Mouse (Mus musculus) forebrain, embryonic 15.5 days (tissue): ENCODE measurements around the gene Dock1. TPM values are rescaled to one million over a fixed set of nuclear protein-coding genes. Genes with fewer than 3 reads are reported as not detected.

ENCODE experiments used
- ATAC-seq: fragments of 200-750 bp; cut with Nextera tagmentation; replicated peaks from 2 replicates; pipeline ENCODE4 v1.8.0; 2017; ENCODE audit warnings: mild to moderate bottlenecking, moderate TSS enrichment, moderate library complexity
- H3K27ac ChIP-seq: fragments of 300-500 bp; sonication (generic); replicated peaks from 2 replicates; pipeline ENCODE4 v1.5.1; 2015; ENCODE audit warnings: mild to moderate bottlenecking, inconsistent platforms
- H3K27me3 ChIP-seq: fragments of 300-500 bp; sonication (generic); 2 replicates; pipeline ENCODE4 v1.6.1; 2015; ENCODE audit warnings: inconsistent platforms
- H3K36me3 ChIP-seq: fragments of 300-500 bp; sonication (generic); 2 replicates; pipeline ENCODE4 v1.6.1; 2015; ENCODE audit warnings: mild to moderate bottlenecking, inconsistent platforms
- H3K4me1 ChIP-seq: fragments of 300-500 bp; sonication (generic); 2 replicates; pipeline ENCODE4 v1.6.1; 2015; ENCODE audit warnings: inconsistent platforms
- H3K4me2 ChIP-seq: fragments of 300-500 bp; sonication (generic); replicated peaks from 2 replicates; pipeline ENCODE4 v1.6.1; 2015; ENCODE audit warnings: mild to moderate bottlenecking, inconsistent platforms
- H3K4me3 ChIP-seq: fragments of 300-500 bp; sonication (generic); 2 replicates; pipeline ENCODE4 v1.5.1; 2015; ENCODE audit warnings: mild to moderate bottlenecking, inconsistent platforms
- H3K9ac ChIP-seq: fragments of 300-500 bp; sonication (generic); replicated peaks from 2 replicates; pipeline ENCODE4 v1.6.1; 2015; ENCODE audit warnings: mild to moderate bottlenecking, inconsistent platforms
- H3K9me3 ChIP-seq: fragments of 300-500 bp; sonication (generic); 2 replicates; pipeline ENCODE4 v1.6.1; 2016; ENCODE audit warnings: inconsistent platforms
- WGBS: fragments of 180-500 bp; shearing (Covaris S2); methylation state at CpG from one replicate; pipeline ENCODE4 v1.1.7; 2015; ENCODE audit warnings: mixed read lengths; 5-methylcytosine and 5-hydroxymethylcytosine counted together
- polyA plus RNA-seq: library from polyadenylated mRNA; unstranded; fragments of >200 nt; fragmentation: Nextera tagmentation; extraction: Ambion mirVana; gene quantifications from 2 replicates; pipeline ENCODE4 v1.2.1, GENCODE M21; 2015

Gene Dock1
- 7.7 and 9.6 TPM in 2 replicates for polyA plus RNA-seq

GRCm38 (mm10) chr7:134670312-134671002, at the start of gene Dock1:
Dock1 (plus strand) TSS chr7:134670654.
- Histone ChIP-seq H3K9me3 (no peaks in the 10 kb centered on the region), H3K4me2 (peak within 1 kb of the TSS; percentile 99), H3K9ac (peak within 1 kb of the TSS; percentile 60), H3K27me3 (no peaks in the 10 kb centered on the region), H3K27ac (peak within 1 kb of the TSS; percentile 49), H3K36me3 (no peaks in the 10 kb centered on the region), H3K4me1 (peaks cover 14% of the 10 kb centered on the region), H3K4me3 (peak within 1 kb of the TSS; percentile 71)
- WGBS = 3% methylated on average over 71 of the region's 77 CpGs
- peak; percentile 82 for ATAC-seq

GRCm38 (mm10) chr7:134627906-134628305, 42.5 kb upstream of the Dock1 start:
- Histone ChIP-seq H3K4me1 (no peaks in the 10 kb centered on the region), H3K4me2 (no peak overlapping the region), H3K27me3 (no peaks in the 10 kb centered on the region), H3K36me3 (no peaks in the 10 kb centered on the region), H3K9ac (no peak overlapping the region), H3K27ac (no peak overlapping the region), H3K9me3 (no peaks in the 10 kb centered on the region), H3K4me3 (no peak overlapping the region)
- WGBS = 71% methylated on average over 4 of the region's 4 CpGs
- no peak for ATAC-seq

- Histone ChIP-seq H3K9ac (no peak overlapping the region), H3K36me3 (no peaks in the 10 kb centered on the region), H3K4me3 (no peak overlapping the region), H3K4me2 (no peak overlapping the region), H3K27ac (no peak overlapping the region), H3K9me3 (no peaks in the 10 kb centered on the region), H3K27me3 (no peaks in the 10 kb centered on the region), H3K4me1 (no peaks in the 10 kb centered on the region)
- no peak for ATAC-seq
- 92% methylated on average over 8 of the region's 8 CpGs for WGBS
Measured at GRCm38 (mm10) chr7:134650246-134650830, 20.1 kb upstream of the Dock1 start.

- no peak overlapping the region for H3K27ac ChIP-seq
- H3K4me1 ChIP-seq = no peaks in the 10 kb centered on the region
- H3K27me3 ChIP-seq = no peaks in the 10 kb centered on the region
- H3K4me2 ChIP-seq = no peak overlapping the region
- H3K4me3 ChIP-seq = no peak overlapping the region
- no peak overlapping the region for H3K9ac ChIP-seq
- 81% methylated on average over 3 of the region's 3 CpGs for WGBS
- no peaks in the 10 kb centered on the region for H3K36me3 ChIP-seq
- H3K9me3 ChIP-seq = no peaks in the 10 kb centered on the region
- ATAC-seq = no peak
Measured at GRCm38 (mm10) chr7:134651071-134651470, 19.4 kb upstream of the Dock1 start.

- no peak for ATAC-seq
- H3K4me3 ChIP-seq = no peak overlapping the region
- no peak overlapping the region for H3K4me2 ChIP-seq
- peaks cover 8% of the 10 kb centered on the region for H3K9me3 ChIP-seq
- 8% methylated on average over 2 of the region's 2 CpGs for WGBS
- no peak overlapping the region for H3K27ac ChIP-seq
- H3K9ac ChIP-seq = no peak overlapping the region
- no peaks in the 10 kb centered on the region for H3K4me1 ChIP-seq
- H3K27me3 ChIP-seq = no peaks in the 10 kb centered on the region
- H3K36me3 ChIP-seq = no peaks in the 10 kb centered on the region
Measured at GRCm38 (mm10) chr7:134663241-134663640, 7.2 kb upstream of the Dock1 start.

- Histone ChIP-seq H3K27ac (no peak overlapping the region), H3K4me3 (no peak overlapping the region), H3K9me3 (no peaks in the 10 kb centered on the region), H3K4me2 (no peak overlapping the region), H3K36me3 (no peaks in the 10 kb centered on the region), H3K9ac (no peak overlapping the region), H3K27me3 (no peaks in the 10 kb centered on the region), H3K4me1 (peaks cover 6% of the 10 kb centered on the region)
- WGBS = 85% methylated on average over 5 of the region's 5 CpGs
- no peak for ATAC-seq
Measured at GRCm38 (mm10) chr7:134665642-134666282, 4.7 kb upstream of the Dock1 start.

GRCm38 (mm10) chr7:134667271-134667702, 3.2 kb upstream of the Dock1 start:
- Histone ChIP-seq H3K9ac (no peak overlapping the region), H3K4me2 (no peak overlapping the region), H3K27me3 (no peaks in the 10 kb centered on the region), H3K4me3 (no peak overlapping the region), H3K4me1 (peaks cover 14% of the 10 kb centered on the region), H3K36me3 (no peaks in the 10 kb centered on the region), H3K9me3 (no peaks in the 10 kb centered on the region), H3K27ac (no peak overlapping the region)
- 87% methylated on average over 4 of the region's 4 CpGs for WGBS
- ATAC-seq = no peak

- Histone ChIP-seq H3K4me2 (peak overlapping the region; percentile 99), H3K4me1 (peaks cover 14% of the 10 kb centered on the region), H3K36me3 (no peaks in the 10 kb centered on the region), H3K4me3 (peak overlapping the region; percentile 71), H3K9me3 (no peaks in the 10 kb centered on the region), H3K27me3 (no peaks in the 10 kb centered on the region), H3K27ac (no peak overlapping the region), H3K9ac (no peak overlapping the region)
- WGBS = 92% methylated on average over 14 of the region's 14 CpGs
- ATAC-seq = no peak
Measured at GRCm38 (mm10) chr7:134669474-134670311, 761 bp upstream of the Dock1 start.

GRCm38 (mm10) chr7:134671003-134671461, 578 bp downstream of the Dock1 start:
- Histone ChIP-seq H3K9me3 (no peaks in the 10 kb centered on the region), H3K27ac (peak overlapping the region; percentile 49), H3K4me2 (peak overlapping the region; percentile 99), H3K4me1 (peaks cover 14% of the 10 kb centered on the region), H3K9ac (peak overlapping the region; percentile 60), H3K36me3 (no peaks in the 10 kb centered on the region), H3K4me3 (peak overlapping the region; percentile 71), H3K27me3 (no peaks in the 10 kb centered on the region)
- WGBS = 2% methylated on average over 28 of the region's 28 CpGs
- ATAC-seq = peak; percentile 55; the same call in 1 of the 2 replicates

GRCm38 (mm10) chr7:134671467-134671901, 1.0 kb downstream of the Dock1 start:
- no peak; the same call in 1 of the 2 replicates for ATAC-seq
- Histone ChIP-seq H3K27me3 (no peaks in the 10 kb centered on the region), H3K9me3 (no peaks in the 10 kb centered on the region), H3K27ac (no peak overlapping the region), H3K9ac (peak overlapping the region; percentile 60; the same call in 1 of the 2 replicates), H3K4me1 (peaks cover 14% of the 10 kb centered on the region), H3K4me3 (peak overlapping the region; percentile 71), H3K4me2 (peak overlapping the region; percentile 99), H3K36me3 (no peaks in the 10 kb centered on the region)
- WGBS = 40% methylated on average over 7 of the region's 7 CpGs

- Histone ChIP-seq H3K27ac (no peak overlapping the region), H3K4me1 (peaks cover 14% of the 10 kb centered on the region), H3K36me3 (no peaks in the 10 kb centered on the region), H3K27me3 (no peaks in the 10 kb centered on the region), H3K4me2 (no peak overlapping the region), H3K9ac (no peak overlapping the region), H3K9me3 (no peaks in the 10 kb centered on the region), H3K4me3 (no peak overlapping the region)
- no peak for ATAC-seq
- WGBS = 83% methylated on average over 5 of the region's 5 CpGs
Measured at GRCm38 (mm10) chr7:134673135-134673534, 2.7 kb downstream of the Dock1 start.
